In genomic region chr15:85699452-85699851, GRCm38 (mm10) we compare ENCODE assay signal across 12 mouse cellular contexts. TPM values are rescaled to one million over a fixed set of nuclear protein-coding genes. Genes with fewer than 3 reads are reported as not detected.
DNase-seq lines count a peak whose midpoint lies in the region; ATAC-seq and TF ChIP-seq lines count a peak whose summit lies in the region.
"Had no signal": no experiment of that assay in that cellular context is flagged by ENCODE, and none has a peak within 500 bp of the region (broad histone marks: within the 10 kb centered on the region; RNA-seq: fewer than 3 reads in every experiment).

No protein-coding gene starts in this region.

- H3K9me3 ChIP-seq in kidney, postnatal 0 days (replicated peaks; ENCODE audit: low read length), result no peaks in the 10 kb centered on the region
- H3K9me3 ChIP-seq in hindbrain, embryonic 16.5 days (ENCODE audit: control insufficient read depth, low read length), result no peaks in the 10 kb centered on the region
- H3K9me3 ChIP-seq: kidney, embryonic 15.5 days; limb, embryonic 15.5 days had no signal

- peaks cover 79% of the 10 kb centered on the region for H3K36me3 ChIP-seq in kidney, postnatal 0 days (ENCODE audit: insufficient read depth, low read length)
- H3K36me3 ChIP-seq in hindbrain, embryonic 16.5 days (ENCODE audit: control insufficient read depth, insufficient read depth, low read length), result peaks cover 49% of the 10 kb centered on the region

- no peaks in the 10 kb centered on the region for H3K27me3 ChIP-seq in kidney, postnatal 0 days (ENCODE audit: insufficient read depth, low read length)
- H3K27me3 ChIP-seq in hindbrain, embryonic 16.5 days (replicated peaks; ENCODE audit: control insufficient read depth, insufficient read depth, low read length), result no peaks in the 10 kb centered on the region
- H3K27me3 ChIP-seq: kidney, embryonic 15.5 days; limb, embryonic 15.5 days had no signal

- WGBS in kidney, postnatal 0 days, result 78% methylated on average over 5 of the region's 5 CpGs
- WGBS in hindbrain, embryonic 16.5 days, result 76% methylated on average over 5 of the region's 5 CpGs

- no peak overlapping the region for H3K9ac ChIP-seq in kidney, postnatal 0 days (ENCODE audit: low read depth, low read length)
- H3K9ac ChIP-seq in hindbrain, embryonic 16.5 days (ENCODE audit: low read depth, low read length), result no peak overlapping the region
- H3K9ac ChIP-seq: kidney, embryonic 15.5 days; limb, embryonic 15.5 days had no signal

- TF ChIP-seq CTCF in kidney, postnatal 0 days (IDR thresholded peaks at IDR 0.05; ENCODE audit: low read depth), result no peak

- H3K27ac ChIP-seq in kidney, postnatal 0 days, result peak overlapping the region; percentile 70; the same call in 1 of the 2 replicates
- H3K27ac ChIP-seq in hindbrain, embryonic 16.5 days (ENCODE audit: low read depth, low read length), result peak overlapping the region; percentile 60
- H3K27ac ChIP-seq: kidney, embryonic 15.5 days; limb, embryonic 15.5 days had no signal

- H3K4me1 ChIP-seq in kidney, postnatal 0 days (replicated peaks; ENCODE audit: insufficient read depth, low read length), result peaks cover 30% of the 10 kb centered on the region
- H3K4me1 ChIP-seq in hindbrain, embryonic 16.5 days (ENCODE audit: control insufficient read depth, insufficient read depth, low read depth, low read length), result peaks cover 33% of the 10 kb centered on the region

- ATAC-seq in cerebellum, adult (ENCODE audit: insufficient number of reproducible peaks, low FRiP score, low TSS enrichment), result peak; percentile 56
- no peak for ATAC-seq in kidney, postnatal 0 days (replicated peaks; ENCODE audit: low FRiP score, low read depth)
- ATAC-seq in hindbrain, embryonic 16.5 days, result no peak
- ATAC-seq in erythroid progenitor cell, adult 5-6 weeks (replicated peaks; ENCODE audit: low FRiP score, poor library complexity, severe bottlenecking), result no peak
- ATAC-seq: forebrain, embryonic 14.5 days had no signal

- DNase-seq in cerebellum, postnatal 4 days (ENCODE audit: low spot score in 2 of 2), result no peak
- no peak for DNase-seq in kidney, postnatal 0 days (ENCODE audit: low spot score)
- no peak for DNase-seq in kidney, postnatal 36 days
- peak; percentile 88 for DNase-seq in cerebellum, adult 11 months
- DNase-seq in ovary, postnatal 10 days (ENCODE audit: low spot score), result no peak
- DNase-seq: thymus, adult 18-20 months had no signal

- H3K4me2 ChIP-seq in kidney, postnatal 0 days (ENCODE audit: low read length), result no peak overlapping the region
- no peak overlapping the region for H3K4me2 ChIP-seq in hindbrain, embryonic 16.5 days (ENCODE audit: low read length)
- H3K4me2 ChIP-seq: kidney, embryonic 15.5 days; limb, embryonic 15.5 days had no signal

- H3K4me3 ChIP-seq in kidney, postnatal 0 days (replicated peaks; ENCODE audit: low read depth, low read length), result no peak overlapping the region
- no peak overlapping the region for H3K4me3 ChIP-seq in hindbrain, embryonic 16.5 days (ENCODE audit: low read length)
- H3K4me3 ChIP-seq: kidney, embryonic 15.5 days; limb, embryonic 15.5 days had no signal

RNA-seq across cellular contexts. Expression of gene Ppara, which starts 35.3 kb away (rescaled TPM):
- polyA plus RNA-seq in kidney, postnatal 0 days (2015; fragmentation: Nextera tagmentation; extraction: Ambion mirVana), result 10.9 and 12.0 TPM in 2 replicates
- 2.7 and 2.9 TPM in 2 replicates for polyA plus RNA-seq in hindbrain, embryonic 16.5 days (2015; fragmentation: Nextera tagmentation; extraction: Ambion mirVana)
- total RNA-seq in erythroid progenitor cell, adult 5-6 weeks (2015; ENCODE audit: low replicate concordance), result not detected in 2 replicates
- total RNA-seq in erythroid progenitor cell, adult 5-6 weeks (2017; ENCODE audit: low replicate concordance), result not detected in 2 replicates
